Mouse (Mus musculus) gastrocnemius, adult 8-10 months (tissue): Measurements from ENCODE around the gene Txnl4b. TPM values are rescaled to one million over a fixed set of nuclear protein-coding genes. Genes with fewer than 3 reads are reported as not detected.

Experiments used
- DNase-seq, 2 experiments: peaks; one replicate each; pipeline ENCODE4 v3.0.0; 2022; ENCODE audit warnings: low spot score in 2 of 2
- total RNA-seq, 4 experiments: library from RNA; stranded (reverse); gene quantifications; 2 replicates each; pipeline ENCODE4 v1.2.4; 2022

The Txnl4b gene
- total RNA-seq, 4 experiments from 2014 or later: 6.3 to 7.6 (median 6.8) TPM

DNA sequence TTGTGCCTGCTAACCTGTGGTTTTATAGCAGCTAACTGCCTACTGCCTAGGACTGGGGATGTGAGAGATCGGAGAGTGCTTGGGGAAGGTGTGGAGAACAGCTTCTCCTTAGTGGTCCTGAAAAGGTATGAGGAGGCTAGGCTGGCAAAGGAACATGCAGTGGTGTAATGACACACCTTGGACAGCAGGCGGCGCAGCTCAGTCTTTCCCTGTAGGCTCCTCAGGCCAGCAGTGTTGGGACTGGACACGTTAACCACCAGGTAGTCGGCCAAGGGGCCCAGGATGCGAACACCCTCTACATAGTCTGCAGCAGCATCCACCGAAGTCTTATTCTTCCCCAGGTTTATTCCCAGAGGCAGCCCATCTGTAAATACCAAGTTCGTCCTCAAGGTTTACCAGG lies 30.2 kb downstream of the Txnl4b start:
- no peak for DNase-seq

DNA sequence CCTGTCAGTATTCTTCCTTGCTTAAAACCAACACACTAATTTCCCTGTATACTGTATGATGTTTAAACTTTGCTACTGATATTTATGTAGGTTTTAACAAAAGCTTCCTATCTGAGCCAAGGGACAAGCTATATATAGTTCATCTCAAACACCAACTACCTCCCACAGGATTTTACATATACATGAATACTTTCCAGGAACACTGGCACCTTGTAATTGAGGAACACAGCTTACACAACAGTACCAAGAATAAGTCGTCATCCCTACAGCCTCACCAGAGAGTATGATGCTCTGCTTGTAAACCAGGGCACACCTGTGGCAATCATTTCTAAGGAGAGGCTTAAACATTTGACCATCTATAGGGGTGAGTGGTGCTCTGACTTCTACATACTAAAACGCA lies 41.0 kb downstream of the Txnl4b start:
- DNase-seq: no peak

DNA sequence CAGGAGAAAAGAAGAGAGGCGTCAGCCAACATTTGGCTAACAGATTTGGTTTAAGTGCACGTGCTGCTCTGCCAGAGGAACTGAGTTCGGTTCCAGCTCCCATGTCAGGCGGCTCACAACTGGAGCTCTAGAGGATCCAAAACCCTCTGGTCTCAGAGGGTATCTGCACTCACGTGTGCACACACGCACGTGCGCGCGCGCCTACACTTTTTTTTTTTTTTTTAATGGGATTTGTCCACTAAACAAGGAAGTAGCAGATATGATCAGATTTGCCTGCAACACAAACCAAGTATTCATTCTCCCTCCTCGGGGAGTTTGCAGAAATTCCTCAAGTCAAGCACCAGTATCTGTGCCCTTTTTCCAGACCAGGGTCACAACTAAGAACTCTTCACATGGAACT lies 42.0 kb downstream of the Txnl4b start:
- DNase-seq: no peak

DNA sequence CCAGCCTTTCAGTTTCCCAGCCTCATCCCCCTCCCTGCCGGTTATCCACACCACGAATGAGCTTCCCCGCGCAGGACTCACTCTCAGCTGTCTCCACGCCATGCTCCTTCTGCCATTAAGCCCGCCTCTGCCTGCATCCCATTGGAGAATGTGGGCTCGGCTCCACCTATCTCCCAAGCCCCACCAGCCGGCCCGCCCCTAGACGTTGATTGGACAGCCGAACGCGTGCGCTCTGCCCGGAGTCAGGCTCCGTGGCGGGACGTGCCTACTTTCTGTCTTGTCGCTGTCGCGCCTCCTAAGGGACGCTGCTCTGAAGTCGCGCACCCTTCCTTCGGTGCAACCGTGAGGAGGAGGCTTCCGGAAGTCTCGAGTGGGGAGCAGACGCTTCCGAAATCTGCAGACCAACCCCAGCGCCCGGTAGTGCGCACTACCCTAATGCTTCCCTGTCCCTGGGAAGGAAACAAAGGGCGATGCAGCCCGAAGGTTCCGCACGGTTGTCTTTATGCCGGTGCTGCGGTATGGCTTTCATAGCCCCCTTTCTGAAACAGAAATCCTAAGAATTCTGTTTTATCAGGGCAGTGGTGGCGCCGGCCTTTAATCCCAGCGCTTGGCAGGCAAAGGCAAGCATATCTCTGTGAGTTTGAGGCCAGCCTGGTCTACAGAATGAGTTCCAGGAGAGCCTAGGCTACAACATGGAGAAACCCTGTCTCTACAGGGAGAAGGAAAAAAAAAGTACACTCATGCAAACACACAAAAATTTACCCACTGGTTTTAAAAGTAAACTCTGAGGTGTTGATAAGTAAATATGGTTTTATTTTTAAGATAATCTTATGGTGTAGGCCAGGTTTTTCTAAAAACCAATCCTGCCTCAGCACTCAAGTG lies 42.8 kb downstream of the Txnl4b start, which contains the start of gene Dhodh:
Dhodh (minus strand) TSS at position 403 of the 882 bp plus-strand sequence.
- peak; percentile 92 to 93 for DNase-seq

DNA sequence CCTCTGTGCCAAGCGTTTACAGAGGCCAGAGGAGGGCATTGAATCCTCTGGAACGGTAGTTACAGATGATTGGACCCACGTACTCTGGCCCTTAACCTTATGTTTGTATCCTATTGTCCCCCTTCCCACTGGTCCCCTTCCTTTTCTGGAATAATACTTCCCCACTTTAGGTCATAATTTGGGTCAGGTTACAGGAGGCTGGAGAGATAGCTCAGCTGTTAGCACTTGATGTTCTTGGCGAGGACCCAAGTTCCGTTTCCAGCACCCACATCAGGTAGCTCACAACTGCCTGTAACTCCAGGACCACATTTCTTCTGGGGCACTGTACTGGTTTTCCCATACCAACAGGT lies 43.4 kb downstream of the Txnl4b start:
- DNase-seq: peak; percentile 36 to 44

- DNase-seq: no peak
These were observed 48.8 kb downstream of the Txnl4b start, which contains the start of gene Pkd1l3 for GRCm38 (mm10) chr8:109614243-109615210. Pkd1l3 (plus strand) TSS chr8:109614517.

GRCm38 (mm10) chr8:109615569-109615968 lies 49.9 kb downstream of the Txnl4b start:
- DNase-seq: no peak

Other genes with a start within 250 kb of the Txnl4b start
- gene Pmfbp1, start 71.9 kb upstream of the Txnl4b start, total RNA-seq: not detected
- gene Dhx38, start within 50 bp of the Txnl4b start, total RNA-seq: 10 to 100 TPM in 2 of 4 experiments, 1 to 10 TPM in 2; 8.8 to 12.2 (median 10.3) TPM
- gene Hp, start 13.3 kb downstream of the Txnl4b start, total RNA-seq: 10 to 100 TPM in 2 of 4 experiments, 1 to 10 TPM in 2; 1.2 to 33.0 (median 9.6) TPM
- 10 to 100 TPM; 12.8 to 14.3 (median 13.8) TPM for gene Dhodh, start 42.8 kb downstream of the Txnl4b start, total RNA-seq
- under 1 TPM in 2 of 4 experiments, not detected in 2; 0.02 to 0.08 TPM for gene Pkd1l3, start 48.6 kb downstream of the Txnl4b start, total RNA-seq
- 10 to 100 TPM; 24.8 to 31.4 (median 29.5) TPM for gene Ist1, start 127.4 kb downstream of the Txnl4b start, total RNA-seq
- 1 to 10 TPM; 4.8 to 6.3 (median 5.5) TPM for gene Zfp821, start 139.7 kb downstream of the Txnl4b start, total RNA-seq
- gene Atxn1l, start 171.8 kb downstream of the Txnl4b start, total RNA-seq: 10 to 100 TPM; 18.2 to 28.9 (median 24.9) TPM
- 10 to 100 TPM; 28.2 to 36.4 (median 30.6) TPM for gene Ap1g1, start 212.7 kb downstream of the Txnl4b start, total RNA-seq